Mouse (Mus musculus): ENCODE results near the gene Ssu72.
"Not testable (repeated sequence)": the region's sequence is repeated elsewhere in the genome, so short reads cannot be mapped to it uniquely, and the experiment has no call there.

The Ssu72 gene

GRCm38 (mm10) chr4:155704721-155705591 is at the start of gene Ssu72:
Ssu72 (plus strand) TSS chr4:155704800.
- DNase-seq, result peak; percentile 96

- no peak for DNase-seq
Observed at GRCm38 (mm10) chr4:155656214-155656751, 48.3 kb upstream of the Ssu72 start.

- no peak for DNase-seq
Observed at GRCm38 (mm10) chr4:155658961-155659360, 45.6 kb upstream of the Ssu72 start.

GRCm38 (mm10) chr4:155660641-155661040 is 44.0 kb upstream of the Ssu72 start:
- DNase-seq, result no peak

GRCm38 (mm10) chr4:155666903-155667302 is 37.7 kb upstream of the Ssu72 start:
- no peak for DNase-seq

- peak; percentile 98 for DNase-seq
Observed at GRCm38 (mm10) chr4:155668689-155669597, 35.7 kb upstream of the Ssu72 start, which contains the start of gene Mib2. Mib2 (minus strand) TSS chr4:155669198.

- DNase-seq, result no peak
Observed at GRCm38 (mm10) chr4:155669598-155670075, 35.0 kb upstream of the Ssu72 start.

GRCm38 (mm10) chr4:155670236-155670635 is 34.4 kb upstream of the Ssu72 start:
- not testable (repeated sequence) for DNase-seq

- no peak for DNase-seq
Observed at GRCm38 (mm10) chr4:155672082-155672481, 32.5 kb upstream of the Ssu72 start.

- no peak for DNase-seq
Observed at GRCm38 (mm10) chr4:155675991-155676390, 28.6 kb upstream of the Ssu72 start.

GRCm38 (mm10) chr4:155683670-155684277 is 20.8 kb upstream of the Ssu72 start:
- DNase-seq, result not testable (repeated sequence)

GRCm38 (mm10) chr4:155687764-155688163 is 16.8 kb upstream of the Ssu72 start:
- DNase-seq, result not testable (repeated sequence)

- peak; percentile 43 for DNase-seq
Observed at GRCm38 (mm10) chr4:155690571-155691375, 13.8 kb upstream of the Ssu72 start.

- no peak for DNase-seq
Observed at GRCm38 (mm10) chr4:155692421-155692820, 12.2 kb upstream of the Ssu72 start.

- peak; percentile 83 for DNase-seq
Observed at GRCm38 (mm10) chr4:155694111-155694481, 10.5 kb upstream of the Ssu72 start, which contains the start of gene Fndc10. Fndc10 (plus strand) TSS chr4:155694342.

GRCm38 (mm10) chr4:155694482-155695401 is 9.9 kb upstream of the Ssu72 start:
- peak; percentile 82 for DNase-seq

GRCm38 (mm10) chr4:155695531-155696062 is 9.0 kb upstream of the Ssu72 start:
- no peak for DNase-seq

- DNase-seq, result no peak
Observed at GRCm38 (mm10) chr4:155696261-155697255, 8.0 kb upstream of the Ssu72 start.

GRCm38 (mm10) chr4:155700425-155700824 is 4.2 kb upstream of the Ssu72 start:
- DNase-seq, result no peak

Measured in right cerebral cortex, postnatal 14 days (tissue).